Mouse (Mus musculus): ENCODE results near the gene Fat4. TPM values are rescaled to one million over a fixed set of nuclear protein-coding genes. Genes with fewer than 3 reads are reported as not detected.

Fat4 gene
- polyA plus RNA-seq, 1 experiment from 2014 or later = 11.8 TPM

DNA sequence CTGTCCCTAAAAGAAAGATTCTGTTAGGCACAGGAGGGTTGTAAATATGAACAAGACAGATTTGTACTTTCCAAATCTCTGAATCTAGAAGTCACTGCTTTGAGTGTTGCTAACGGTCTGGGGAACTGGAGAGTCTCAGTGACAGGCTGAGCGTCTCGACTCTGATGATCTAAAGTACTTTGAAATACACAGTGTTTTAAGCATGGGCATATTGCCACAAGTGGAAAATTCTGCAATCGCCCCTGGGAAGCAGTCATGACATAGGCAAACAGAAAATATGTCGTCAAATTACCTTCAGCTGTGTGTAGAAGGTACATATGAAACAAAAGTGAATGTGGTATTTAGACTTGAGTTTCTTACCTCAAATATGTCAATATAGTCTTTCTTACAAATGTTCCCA is 51.4 kb downstream of the Fat4 start:
- WGBS = 68% methylated on average over 5 of the region's 5 CpGs

GRCm38 (mm10) chr3:38939573-38939972 is 52.8 kb downstream of the Fat4 start:
- Histone ChIP-seq H3K4me3 (replicated peaks) (no peak overlapping the region), H3K27me3 (replicated peaks) (no peaks in the 10 kb centered on the region), H3K9ac (replicated peaks) (no peak overlapping the region), H3K36me3 (0 out of 2 replicates have a peak, but pooled peaks cover 4% of the 10 kb centered on the region), H3K4me2 (no peak overlapping the region), H3K9me3 (replicated peaks) (no peaks in the 10 kb centered on the region), H3K4me1 (peaks cover 35% of the 10 kb centered on the region), H3K27ac (replicated peaks) (no peak overlapping the region)
- WGBS = 17% methylated on average over 3 of the region's 3 CpGs
- ATAC-seq (ENCODE audit: low FRiP score) = no peak

More for the DNA sequence above, 51.4 kb downstream of the Fat4 start:
- H3K36me3 ChIP-seq = 0 out of 2 replicates have a peak, but pooled peaks cover 4% of the 10 kb centered on the region
- no peak overlapping the region for H3K27ac ChIP-seq (replicated peaks)
- no peak overlapping the region for H3K4me2 ChIP-seq
- H3K27me3 ChIP-seq (replicated peaks) = no peaks in the 10 kb centered on the region
- H3K4me3 ChIP-seq (replicated peaks) = no peak overlapping the region
- H3K9me3 ChIP-seq (replicated peaks) = no peaks in the 10 kb centered on the region
- H3K4me1 ChIP-seq = peaks cover 41% of the 10 kb centered on the region
- no peak overlapping the region for H3K9ac ChIP-seq (replicated peaks)
- ATAC-seq (ENCODE audit: low FRiP score) = no peak

- H3K9ac ChIP-seq (replicated peaks) = no peak overlapping the region
- H3K27me3 ChIP-seq (replicated peaks) = no peaks in the 10 kb centered on the region
- H3K9me3 ChIP-seq (replicated peaks) = no peaks in the 10 kb centered on the region
- H3K4me2 ChIP-seq = no peak overlapping the region
- ATAC-seq (ENCODE audit: low FRiP score) = no peak
- no peak overlapping the region for H3K4me3 ChIP-seq (replicated peaks)
- H3K36me3 ChIP-seq = 0 out of 2 replicates have a peak, but pooled peaks cover 4% of the 10 kb centered on the region
- peaks cover 32% of the 10 kb centered on the region for H3K4me1 ChIP-seq
- 61% methylated on average over 1 of the region's 1 CpGs for WGBS
- H3K27ac ChIP-seq (replicated peaks) = no peak overlapping the region
These were observed 53.6 kb downstream of the Fat4 start for GRCm38 (mm10) chr3:38940327-38940726.

- Histone ChIP-seq H3K27ac (replicated peaks) (peak overlapping the region; percentile 63; the same call in 1 of the 2 replicates), H3K4me3 (replicated peaks) (no peak overlapping the region), H3K4me2 (no peak overlapping the region), H3K27me3 (replicated peaks) (no peaks in the 10 kb centered on the region), H3K9ac (replicated peaks) (no peak overlapping the region), H3K36me3 (peaks cover 7% of the 10 kb centered on the region; the same call in 1 of the 2 replicates), H3K9me3 (replicated peaks) (no peaks in the 10 kb centered on the region), H3K4me1 (peaks cover 18% of the 10 kb centered on the region)
- peak; percentile 70 for ATAC-seq (ENCODE audit: low FRiP score)
- WGBS = 26% methylated on average over 1 of the region's 1 CpGs
These were observed 58.4 kb downstream of the Fat4 start for GRCm38 (mm10) chr3:38945157-38945556.

- Histone ChIP-seq H3K4me2 (no peak overlapping the region), H3K27me3 (replicated peaks) (no peaks in the 10 kb centered on the region), H3K9ac (replicated peaks) (no peak overlapping the region), H3K4me3 (replicated peaks) (no peak overlapping the region), H3K27ac (replicated peaks) (no peak overlapping the region), H3K4me1 (peaks cover 18% of the 10 kb centered on the region), H3K9me3 (replicated peaks) (no peaks in the 10 kb centered on the region), H3K36me3 (peaks cover 12% of the 10 kb centered on the region)
- WGBS = 73% methylated on average over 7 of the region's 7 CpGs
- ATAC-seq (ENCODE audit: low FRiP score) = no peak
These were observed 61.0 kb downstream of the Fat4 start for GRCm38 (mm10) chr3:38947706-38948105.

GRCm38 (mm10) chr3:38952602-38953001 is 65.9 kb downstream of the Fat4 start:
- Histone ChIP-seq H3K9me3 (replicated peaks) (no peaks in the 10 kb centered on the region), H3K4me3 (replicated peaks) (no peak overlapping the region), H3K36me3 (peaks cover 22% of the 10 kb centered on the region), H3K4me1 (0 out of 2 replicates have a peak, but pooled peaks cover 2% of the 10 kb centered on the region), H3K27me3 (replicated peaks) (no peaks in the 10 kb centered on the region), H3K9ac (replicated peaks) (no peak overlapping the region), H3K4me2 (no peak overlapping the region), H3K27ac (replicated peaks) (no peak overlapping the region)
- ATAC-seq (ENCODE audit: low FRiP score) = no peak
- WGBS = 66% methylated on average over 3 of the region's 3 CpGs

GRCm38 (mm10) chr3:38954196-38954595 is 67.5 kb downstream of the Fat4 start:
- no peaks in the 10 kb centered on the region for H3K4me1 ChIP-seq
- H3K27me3 ChIP-seq (replicated peaks) = no peaks in the 10 kb centered on the region
- peaks cover 29% of the 10 kb centered on the region for H3K36me3 ChIP-seq
- ATAC-seq (ENCODE audit: low FRiP score) = no peak
- H3K9me3 ChIP-seq (replicated peaks) = no peaks in the 10 kb centered on the region
- no peak overlapping the region for H3K4me2 ChIP-seq
- no peak overlapping the region for H3K9ac ChIP-seq (replicated peaks)
- no peak overlapping the region for H3K27ac ChIP-seq (replicated peaks)
- H3K4me3 ChIP-seq (replicated peaks) = no peak overlapping the region
- 34% methylated on average over 3 of the region's 3 CpGs for WGBS

- Histone ChIP-seq H3K36me3 (peaks cover 25% of the 10 kb centered on the region), H3K9me3 (replicated peaks) (no peaks in the 10 kb centered on the region), H3K27ac (replicated peaks) (no peak overlapping the region), H3K27me3 (replicated peaks) (no peaks in the 10 kb centered on the region), H3K4me2 (no peak overlapping the region), H3K4me1 (no peaks in the 10 kb centered on the region), H3K9ac (replicated peaks) (no peak overlapping the region), H3K4me3 (replicated peaks) (no peak overlapping the region)
- ATAC-seq (ENCODE audit: low FRiP score) = no peak
- WGBS = 21% methylated on average over 9 of the region's 9 CpGs
These were observed 69.4 kb downstream of the Fat4 start for GRCm38 (mm10) chr3:38956012-38956648.

- no peaks in the 10 kb centered on the region for H3K27me3 ChIP-seq (replicated peaks)
- H3K4me1 ChIP-seq = no peaks in the 10 kb centered on the region
- WGBS = 93% methylated on average over 11 of the region's 11 CpGs
- no peak overlapping the region for H3K9ac ChIP-seq (replicated peaks)
- H3K9me3 ChIP-seq (replicated peaks) = no peaks in the 10 kb centered on the region
- no peak for ATAC-seq (ENCODE audit: low FRiP score)
- H3K4me3 ChIP-seq (replicated peaks) = no peak overlapping the region
- H3K36me3 ChIP-seq = peaks cover 24% of the 10 kb centered on the region
- no peak overlapping the region for H3K4me2 ChIP-seq
- no peak overlapping the region for H3K27ac ChIP-seq (replicated peaks)
These were observed 70.4 kb downstream of the Fat4 start for GRCm38 (mm10) chr3:38957186-38957585.

GRCm38 (mm10) chr3:38962328-38962727 is 75.6 kb downstream of the Fat4 start:
- 57% methylated on average over 6 of the region's 6 CpGs for WGBS

DNA sequence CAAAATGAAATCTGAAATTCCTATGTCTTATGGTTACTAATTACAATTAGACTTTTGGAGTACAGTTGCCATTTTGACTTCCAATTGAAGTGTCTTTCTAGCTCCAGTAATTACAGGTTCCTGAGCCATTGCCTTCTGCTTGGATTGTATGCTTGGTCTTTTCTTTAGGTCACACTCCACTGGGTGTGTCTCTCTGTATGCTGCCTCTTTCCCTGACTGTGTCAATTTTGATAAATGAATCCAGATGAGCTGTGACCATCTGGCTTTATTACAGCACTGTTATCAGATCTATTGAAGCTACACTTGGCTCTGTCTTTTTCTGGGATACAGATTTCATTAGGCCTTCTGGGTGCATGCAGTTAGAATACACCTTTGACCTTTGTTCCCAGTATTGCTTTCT is 80.7 kb downstream of the Fat4 start:
- Histone ChIP-seq H3K27ac (replicated peaks) (no peak overlapping the region), H3K36me3 (peaks cover 24% of the 10 kb centered on the region), H3K4me1 (no peaks in the 10 kb centered on the region), H3K4me2 (no peak overlapping the region), H3K27me3 (replicated peaks) (no peaks in the 10 kb centered on the region), H3K9ac (replicated peaks) (no peak overlapping the region), H3K9me3 (replicated peaks) (no peaks in the 10 kb centered on the region), H3K4me3 (replicated peaks) (no peak overlapping the region)
- no peak for ATAC-seq (ENCODE audit: low FRiP score)

More at GRCm38 (mm10) chr3:38962328-38962727, 75.6 kb downstream of the Fat4 start:
- H3K9ac ChIP-seq (replicated peaks) = no peak overlapping the region
- no peak overlapping the region for H3K4me3 ChIP-seq (replicated peaks)
- no peak overlapping the region for H3K4me2 ChIP-seq
- H3K4me1 ChIP-seq = no peaks in the 10 kb centered on the region
- no peaks in the 10 kb centered on the region for H3K27me3 ChIP-seq (replicated peaks)
- peaks cover 22% of the 10 kb centered on the region for H3K36me3 ChIP-seq
- no peaks in the 10 kb centered on the region for H3K9me3 ChIP-seq (replicated peaks)
- no peak overlapping the region; the same call in 1 of the 2 replicates for H3K27ac ChIP-seq (replicated peaks)
- ATAC-seq (ENCODE audit: low FRiP score) = peak; percentile 17; the same call in 1 of the 2 replicates

DNA sequence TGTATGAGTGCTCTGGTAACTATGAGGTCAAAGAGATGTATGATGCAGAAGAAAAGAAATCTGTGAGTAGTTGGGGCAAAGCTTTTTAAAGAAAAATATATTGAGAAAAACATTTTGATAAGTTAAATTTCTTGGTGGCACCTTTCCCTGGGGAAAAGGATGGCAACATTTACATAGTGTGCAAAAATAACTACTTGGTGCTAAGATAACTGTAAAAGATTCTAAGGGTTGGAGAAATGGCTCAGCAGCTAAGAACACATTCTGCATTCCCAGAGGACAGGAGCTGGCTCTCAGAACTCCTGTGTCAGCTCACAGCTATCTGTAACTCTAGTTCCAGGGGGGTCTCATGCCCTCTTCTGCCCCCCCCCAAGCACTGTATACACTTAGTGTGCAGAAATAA is 99.6 kb downstream of the Fat4 start:
- Histone ChIP-seq H3K4me2 (no peak overlapping the region), H3K27ac (replicated peaks) (no peak overlapping the region), H3K4me1 (no peaks in the 10 kb centered on the region; the same call in 1 of the 2 replicates), H3K4me3 (replicated peaks) (no peak overlapping the region), H3K9ac (replicated peaks) (no peak overlapping the region), H3K36me3 (peaks cover 32% of the 10 kb centered on the region), H3K27me3 (replicated peaks) (no peaks in the 10 kb centered on the region), H3K9me3 (replicated peaks) (no peaks in the 10 kb centered on the region)
- ATAC-seq (ENCODE audit: low FRiP score) = no peak
